Mouse (Mus musculus): Measurements from ENCODE around the gene Zyg11a. TPM values are rescaled to one million over a fixed set of nuclear protein-coding genes. Genes with fewer than 3 reads are reported as not detected.
"Not testable (repeated sequence)": the region's sequence is repeated elsewhere in the genome, so short reads cannot be mapped to it uniquely, and the experiment has no call there.

The Zyg11a gene
- polyA plus RNA-seq, 2 experiments = 0.13 TPM; not detected in 1

GRCm38 (mm10) chr4:108144880-108145279 is 73.0 kb downstream of the Zyg11a start, which contains the start of gene Scp2:
Gene Scp2, minus strand, starts transcription at chr4:108144998.
- DNase-seq (ENCODE audit: low spot score) = no peak
- Histone ChIP-seq H3K9ac (ENCODE audit: low read depth, low read length, severe bottlenecking) (no peak within 1 kb of the TSS), H3K27ac (replicated peaks; ENCODE audit: low read depth, low read length) (no peak within 1 kb of the TSS), H3K4me2 (replicated peaks; ENCODE audit: low read depth, low read length, severe bottlenecking) (no peak within 1 kb of the TSS), H3K27me3 (ENCODE audit: control insufficient read depth, insufficient read depth, low read length) (no peaks in the 10 kb centered on the region), H3K4me1 (ENCODE audit: control insufficient read depth, insufficient read depth, low read length) (no peaks in the 10 kb centered on the region), H3K9me3 (ENCODE audit: control insufficient read depth, low read length) (no peaks in the 10 kb centered on the region), H3K4me3 (replicated peaks; ENCODE audit: low read length) (no peak within 1 kb of the TSS), H3K36me3 (ENCODE audit: control insufficient read depth, insufficient read depth, low read length) (no peaks in the 10 kb centered on the region)
- no peak for ATAC-seq (ENCODE audit: low FRiP score, low read depth)
- WGBS = 82% methylated on average over 1 of the region's 1 CpGs
- TF ChIP-seq POLR2A (IDR thresholded peaks at IDR 0.05; ENCODE audit: borderline replicate concordance, extremely low read depth, insufficient read depth, insufficient read length) = no peak

- Histone ChIP-seq H3K9me3 (ENCODE audit: control insufficient read depth, low read length) (no peaks in the 10 kb centered on the region), H3K9ac (ENCODE audit: low read depth, low read length, severe bottlenecking) (no peak overlapping the region), H3K4me1 (ENCODE audit: control insufficient read depth, insufficient read depth, low read length) (no peaks in the 10 kb centered on the region), H3K4me3 (replicated peaks; ENCODE audit: low read length) (no peak overlapping the region), H3K4me2 (replicated peaks; ENCODE audit: low read depth, low read length, severe bottlenecking) (no peak overlapping the region), H3K36me3 (ENCODE audit: control insufficient read depth, insufficient read depth, low read length) (no peaks in the 10 kb centered on the region), H3K27me3 (ENCODE audit: control insufficient read depth, insufficient read depth, low read length) (no peaks in the 10 kb centered on the region), H3K27ac (replicated peaks; ENCODE audit: low read depth, low read length) (no peak overlapping the region)
- DNase-seq (ENCODE audit: low spot score) (no peak), ATAC-seq (ENCODE audit: low FRiP score, low read depth) (no peak)
- no peak for TF ChIP-seq POLR2A (IDR thresholded peaks at IDR 0.05; ENCODE audit: borderline replicate concordance, extremely low read depth, insufficient read depth, insufficient read length)
These were observed 74.1 kb downstream of the Zyg11a start for GRCm38 (mm10) chr4:108143778-108144177.

GRCm38 (mm10) chr4:108143178-108143577 is 74.7 kb downstream of the Zyg11a start:
- not testable (repeated sequence) for H3K9ac ChIP-seq (ENCODE audit: low read depth, low read length, severe bottlenecking); H3K4me1 ChIP-seq (ENCODE audit: control insufficient read depth, insufficient read depth, low read length); H3K9me3 ChIP-seq (ENCODE audit: control insufficient read depth, low read length); H3K27me3 ChIP-seq (ENCODE audit: control insufficient read depth, insufficient read depth, low read length); H3K36me3 ChIP-seq (ENCODE audit: control insufficient read depth, insufficient read depth, low read length); ATAC-seq (ENCODE audit: low FRiP score, low read depth); H3K4me3 ChIP-seq (replicated peaks; ENCODE audit: low read length); H3K27ac ChIP-seq (replicated peaks; ENCODE audit: low read depth, low read length); DNase-seq (ENCODE audit: low spot score); H3K4me2 ChIP-seq (replicated peaks; ENCODE audit: low read depth, low read length, severe bottlenecking)
- 94% methylated on average over 2 of the region's 2 CpGs for WGBS

GRCm38 (mm10) chr4:108136938-108137337 is 80.9 kb downstream of the Zyg11a start:
- ATAC-seq (ENCODE audit: low FRiP score, low read depth) (no peak), DNase-seq (ENCODE audit: low spot score) (no peak)
- Histone ChIP-seq H3K4me2 (replicated peaks; ENCODE audit: low read depth, low read length, severe bottlenecking) (no peak overlapping the region), H3K4me3 (replicated peaks; ENCODE audit: low read length) (no peak overlapping the region), H3K9me3 (ENCODE audit: control insufficient read depth, low read length) (no peaks in the 10 kb centered on the region), H3K36me3 (ENCODE audit: control insufficient read depth, insufficient read depth, low read length) (no peaks in the 10 kb centered on the region), H3K9ac (ENCODE audit: low read depth, low read length, severe bottlenecking) (no peak overlapping the region), H3K27ac (replicated peaks; ENCODE audit: low read depth, low read length) (no peak overlapping the region), H3K27me3 (ENCODE audit: control insufficient read depth, insufficient read depth, low read length) (no peaks in the 10 kb centered on the region), H3K4me1 (ENCODE audit: control insufficient read depth, insufficient read depth, low read length) (no peaks in the 10 kb centered on the region)
- no peak for TF ChIP-seq POLR2A (IDR thresholded peaks at IDR 0.05; ENCODE audit: borderline replicate concordance, extremely low read depth, insufficient read depth, insufficient read length)
- 87% methylated on average over 5 of the region's 5 CpGs for WGBS

Other genes with a start within 250 kb of the Zyg11a start
- 0.16 and 0.29 TPM in 2 replicates for gene Slc1a7, start 249.7 kb downstream of the Zyg11a start, polyA plus RNA-seq (2012; rRNA removed)
- 0.07 TPM in 1 of 2 replicates, not detected in the other for gene Slc1a7, start 249.7 kb downstream of the Zyg11a start, polyA plus RNA-seq (2014; fragmentation: Nextera tagmentation; extraction: Ambion mirVana)
- gene Podn, start 121.6 kb downstream of the Zyg11a start, polyA plus RNA-seq (2012; rRNA removed) = 23.0 and 27.9 TPM in 2 replicates
- 3.5 and 4.4 TPM in 2 replicates for gene Podn, start 121.6 kb downstream of the Zyg11a start, polyA plus RNA-seq (2014; fragmentation: Nextera tagmentation; extraction: Ambion mirVana)
- 78.9 and 112 TPM in 2 replicates for gene Scp2, start 73.0 kb downstream of the Zyg11a start, polyA plus RNA-seq (2012; rRNA removed)
- 185 and 199 TPM in 2 replicates for gene Scp2, start 73.0 kb downstream of the Zyg11a start, polyA plus RNA-seq (2014; fragmentation: Nextera tagmentation; extraction: Ambion mirVana)
- gene Echdc2, start 52.6 kb downstream of the Zyg11a start, polyA plus RNA-seq (2012; rRNA removed) = 85.4 and 96.4 TPM in 2 replicates
- gene Echdc2, start 52.6 kb downstream of the Zyg11a start, polyA plus RNA-seq (2014; fragmentation: Nextera tagmentation; extraction: Ambion mirVana) = 56.5 and 59.6 TPM in 2 replicates
- gene Zyg11b, start 83.0 kb upstream of the Zyg11a start, polyA plus RNA-seq (2012; rRNA removed) = 14.6 and 14.9 TPM in 2 replicates
- 14.7 and 15.4 TPM in 2 replicates for gene Zyg11b, start 83.0 kb upstream of the Zyg11a start, polyA plus RNA-seq (2014; fragmentation: Nextera tagmentation; extraction: Ambion mirVana)
- 12.2 and 17.1 TPM in 2 replicates for gene Coa7, start 110.1 kb upstream of the Zyg11a start, polyA plus RNA-seq (2012; rRNA removed)
- 39.0 and 44.4 TPM in 2 replicates for gene Coa7, start 110.1 kb upstream of the Zyg11a start, polyA plus RNA-seq (2014; fragmentation: Nextera tagmentation; extraction: Ambion mirVana)
- 5.7 and 8.8 TPM in 2 replicates for gene Shisal2a, start 165.3 kb upstream of the Zyg11a start, polyA plus RNA-seq (2012; rRNA removed)
- 4.2 and 5.4 TPM in 2 replicates for gene Shisal2a, start 165.3 kb upstream of the Zyg11a start, polyA plus RNA-seq (2014; fragmentation: Nextera tagmentation; extraction: Ambion mirVana)
- 92.8 and 98.8 TPM in 2 replicates for gene Gpx7, start 188.9 kb upstream of the Zyg11a start, polyA plus RNA-seq (2012; rRNA removed)
- gene Gpx7, start 188.9 kb upstream of the Zyg11a start, polyA plus RNA-seq (2014; fragmentation: Nextera tagmentation; extraction: Ambion mirVana) = 104 and 117 TPM in 2 replicates
- gene Tut4, start 241.4 kb upstream of the Zyg11a start, polyA plus RNA-seq (2012; rRNA removed) = 197 and 222 TPM in 2 replicates
- gene Tut4, start 241.4 kb upstream of the Zyg11a start, polyA plus RNA-seq (2014; fragmentation: Nextera tagmentation; extraction: Ambion mirVana) = 59.1 and 73.9 TPM in 2 replicates